Mouse (Mus musculus) kidney, embryonic 16.5 days (tissue): ENCODE data around the gene Frem1. TPM values are rescaled to one million over a fixed set of nuclear protein-coding genes. Genes with fewer than 3 reads are reported as not detected.

ENCODE experiments used
- ATAC-seq: fragments of 200-750 bp; cut with Nextera tagmentation; 2 replicates; pipeline ENCODE4 v1.8.0; 2017; ENCODE audit warnings: moderate TSS enrichment; ENCODE audit not compliant: low FRiP score, low TSS enrichment
- H3K27ac ChIP-seq: fragments of 300-500 bp; sonication (generic); 2 replicates; pipeline ENCODE4 v1.5.1; 2014; ENCODE audit warnings: low read length
- H3K27me3 ChIP-seq: fragments of 300-500 bp; sonication (generic); 2 replicates; pipeline ENCODE4 v1.6.1; 2014; ENCODE audit warnings: low read length, control low read depth, mixed read lengths; ENCODE audit not compliant: insufficient read depth
- H3K36me3 ChIP-seq: fragments of 300-500 bp; sonication (generic); 2 replicates; pipeline ENCODE4 v1.6.1; 2014; ENCODE audit warnings: low read length, control low read depth, mixed read lengths; ENCODE audit not compliant: insufficient read depth
- H3K4me1 ChIP-seq: fragments of 300-500 bp; sonication (generic); 2 replicates; pipeline ENCODE4 v1.6.1; 2014; ENCODE audit warnings: low read length, control low read depth, mixed read lengths; ENCODE audit not compliant: insufficient read depth
- H3K4me2 ChIP-seq: fragments of 300-500 bp; sonication (generic); replicated peaks from 2 replicates; pipeline ENCODE4 v1.6.1; 2014; ENCODE audit warnings: low read depth, low read length
- H3K4me3 ChIP-seq: fragments of 300-500 bp; sonication (generic); 2 replicates; pipeline ENCODE4 v1.5.1; 2014; ENCODE audit warnings: mild to moderate bottlenecking, low read length
- H3K9ac ChIP-seq: fragments of 300-500 bp; sonication (generic); replicated peaks from 2 replicates; pipeline ENCODE4 v1.6.1; 2014; ENCODE audit warnings: low read length
- H3K9me3 ChIP-seq: fragments of 300-500 bp; sonication (generic); 2 replicates; pipeline ENCODE4 v1.6.1; 2016; ENCODE audit warnings: low read length, control low read depth
- WGBS: fragments of 180-500 bp; shearing (Covaris S2); extraction: QIAGEN DNeasy Blood & Tissue Kit; methylation state at CpG from one replicate; pipeline ENCODE4 v1.1.7; 2014; 5-methylcytosine and 5-hydroxymethylcytosine counted together
- polyA plus RNA-seq: library from polyadenylated mRNA; unstranded; fragments of >200 nt; fragmentation: Nextera tagmentation; extraction: Ambion mirVana; gene quantifications from 2 replicates; pipeline ENCODE4 v1.2.1, GENCODE M21; 2015

Gene Frem1
- polyA plus RNA-seq, 1 experiment from 2014 or later, result 24.4 TPM

DNA sequence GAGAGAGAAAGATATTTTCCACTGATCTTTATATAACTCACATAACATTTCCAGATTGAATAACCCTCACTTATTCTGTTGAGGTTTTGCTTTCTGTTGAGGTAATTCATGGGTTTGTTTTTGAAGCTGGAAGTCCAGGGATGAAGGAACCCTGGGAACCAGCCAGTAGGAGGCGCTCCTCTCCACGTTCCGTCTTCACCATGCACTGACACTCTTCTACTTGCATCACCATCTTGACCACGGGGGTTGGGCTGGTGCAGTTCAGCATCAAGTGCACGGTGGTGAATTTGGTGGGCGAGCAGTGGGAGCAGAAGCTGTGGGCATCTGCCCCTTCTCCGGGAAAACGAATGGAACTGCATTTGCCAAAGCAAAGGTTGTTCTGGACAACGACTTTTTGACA lies 169.6 kb downstream of the Frem1 start:
- no peak overlapping the region for H3K4me2 ChIP-seq
- ATAC-seq, result no peak
- H3K27ac ChIP-seq, result no peak overlapping the region
- no peaks in the 10 kb centered on the region for H3K36me3 ChIP-seq
- H3K4me3 ChIP-seq, result no peak overlapping the region
- H3K9ac ChIP-seq, result no peak overlapping the region
- H3K9me3 ChIP-seq, result no peaks in the 10 kb centered on the region
- no peaks in the 10 kb centered on the region for H3K27me3 ChIP-seq
- no peaks in the 10 kb centered on the region for H3K4me1 ChIP-seq
- 86% methylated on average over 9 of the region's 9 CpGs for WGBS

DNA sequence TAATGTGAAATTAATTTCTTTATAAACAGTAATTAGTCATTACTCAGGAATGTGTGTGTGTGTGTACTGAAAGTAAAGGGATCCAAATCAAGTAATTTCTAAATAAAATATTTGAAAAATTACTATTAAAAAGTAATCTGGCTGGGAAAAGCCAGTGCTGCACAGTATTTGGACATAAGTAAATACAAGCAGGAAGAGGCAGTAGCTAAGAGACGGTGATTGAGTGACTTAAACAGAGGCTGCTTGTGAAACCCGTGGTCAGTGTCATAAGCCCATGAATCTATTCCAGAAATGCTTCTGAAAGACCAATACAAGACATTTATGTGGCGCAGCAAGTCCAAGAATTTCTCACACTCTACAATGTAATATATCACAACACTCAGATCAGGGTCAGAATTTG lies 170.8 kb downstream of the Frem1 start:
- Histone ChIP-seq H3K36me3 (no peaks in the 10 kb centered on the region), H3K4me2 (no peak overlapping the region)
- ATAC-seq, result no peak

DNA sequence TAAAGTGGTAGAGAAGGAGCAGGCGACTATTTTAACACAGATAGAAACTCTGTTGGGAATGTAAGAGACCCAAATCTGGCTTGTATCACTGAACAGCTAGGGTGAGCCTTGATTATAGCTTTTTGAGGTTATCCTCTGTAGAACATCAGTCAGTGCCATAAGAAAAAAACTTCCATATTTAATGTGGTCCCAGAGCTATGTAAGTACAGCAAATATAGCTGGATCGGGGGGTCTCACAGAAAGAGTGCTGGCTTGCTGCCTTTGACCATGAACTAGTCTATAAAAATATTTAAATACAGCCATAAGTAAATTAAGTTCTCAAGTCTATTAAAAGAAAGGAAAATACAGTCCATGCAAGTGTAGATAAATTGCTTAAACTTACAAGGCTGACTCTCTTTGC lies 171.9 kb downstream of the Frem1 start:
- Histone ChIP-seq H3K27me3 (no peaks in the 10 kb centered on the region), H3K4me3 (no peak overlapping the region), H3K27ac (no peak overlapping the region), H3K4me1 (no peaks in the 10 kb centered on the region), H3K4me2 (no peak overlapping the region), H3K36me3 (no peaks in the 10 kb centered on the region), H3K9me3 (no peaks in the 10 kb centered on the region), H3K9ac (no peak overlapping the region)
- WGBS, result 58% methylated on average over 2 of the region's 2 CpGs
- no peak for ATAC-seq

More for the DNA sequence above, 170.8 kb downstream of the Frem1 start:
- no peaks in the 10 kb centered on the region for H3K9me3 ChIP-seq
- WGBS, result 58% methylated on average over 3 of the region's 3 CpGs
- no peak overlapping the region for H3K27ac ChIP-seq
- no peaks in the 10 kb centered on the region for H3K27me3 ChIP-seq
- H3K4me3 ChIP-seq, result no peak overlapping the region
- no peak overlapping the region for H3K9ac ChIP-seq
- no peaks in the 10 kb centered on the region for H3K4me1 ChIP-seq

DNA sequence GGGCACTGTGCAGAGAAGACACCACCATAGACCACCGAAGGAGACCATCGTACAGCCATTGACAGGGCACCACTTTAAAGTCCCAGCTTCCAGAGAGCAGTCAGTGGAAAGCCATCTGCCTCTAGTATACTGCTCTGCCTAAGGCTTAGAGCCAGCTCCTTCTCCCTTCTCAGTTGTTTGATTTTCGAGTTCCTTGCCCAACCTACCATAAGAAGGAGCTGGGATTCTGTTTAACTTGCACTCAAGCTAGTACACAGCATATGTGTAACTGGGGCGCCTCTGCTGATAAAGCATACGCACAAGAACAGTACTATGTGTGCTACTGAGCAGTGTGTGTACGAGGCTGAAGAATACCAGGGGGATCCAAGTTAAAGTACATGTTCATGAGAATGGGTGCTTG lies 173.0 kb downstream of the Frem1 start:
- H3K4me1 ChIP-seq, result no peaks in the 10 kb centered on the region
- ATAC-seq, result no peak
- H3K4me3 ChIP-seq, result no peak overlapping the region
- H3K9ac ChIP-seq, result no peak overlapping the region
- no peaks in the 10 kb centered on the region for H3K9me3 ChIP-seq
- no peak overlapping the region for H3K27ac ChIP-seq
- 88% methylated on average over 6 of the region's 6 CpGs for WGBS
- no peaks in the 10 kb centered on the region for H3K27me3 ChIP-seq
- no peak overlapping the region for H3K4me2 ChIP-seq
- no peaks in the 10 kb centered on the region for H3K36me3 ChIP-seq

DNA sequence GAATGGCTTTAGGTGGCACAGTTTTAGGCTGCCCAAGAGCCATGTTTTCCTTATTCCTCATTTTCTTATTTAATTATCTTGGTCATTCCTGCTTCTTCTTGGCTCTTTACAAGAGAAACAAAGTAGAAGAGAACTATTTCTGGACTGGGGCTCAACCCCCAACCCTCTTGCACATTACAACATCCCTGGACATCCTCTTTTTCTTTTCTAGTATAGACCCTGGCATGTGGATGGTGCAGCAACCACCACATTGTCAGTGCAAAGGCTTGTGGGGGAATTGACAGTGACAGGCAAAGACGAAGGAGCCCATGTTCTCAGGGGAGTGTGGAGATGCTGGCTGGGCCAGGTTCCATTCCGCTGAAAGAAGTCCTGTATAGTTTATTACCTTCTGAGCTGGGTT lies 175.5 kb downstream of the Frem1 start:
- Histone ChIP-seq H3K9ac (no peak overlapping the region), H3K36me3 (no peaks in the 10 kb centered on the region), H3K27ac (no peak overlapping the region), H3K4me2 (no peak overlapping the region), H3K27me3 (no peaks in the 10 kb centered on the region), H3K4me3 (no peak overlapping the region), H3K9me3 (no peaks in the 10 kb centered on the region), H3K4me1 (no peaks in the 10 kb centered on the region)
- WGBS, result 89% methylated on average over 2 of the region's 2 CpGs
- ATAC-seq, result no peak

DNA sequence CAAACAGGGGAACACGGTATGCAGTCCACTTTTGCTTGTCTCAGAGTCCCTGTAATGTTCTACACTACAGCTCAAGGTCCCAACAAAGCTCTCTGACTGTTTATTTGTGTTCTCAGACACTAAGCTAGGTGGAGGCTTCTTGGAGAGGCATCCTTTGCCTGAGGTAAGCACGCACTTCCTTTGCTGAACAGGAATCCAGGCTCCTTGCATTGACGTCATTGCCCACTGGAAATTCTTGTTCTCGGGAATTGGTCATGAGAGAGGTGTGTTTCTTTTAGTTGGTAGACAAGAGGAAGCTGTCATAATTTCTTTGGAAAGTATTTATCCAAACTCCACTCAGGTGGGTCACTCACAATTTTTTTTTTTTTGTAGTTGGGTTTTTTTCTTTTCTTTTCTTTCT lies 176.6 kb downstream of the Frem1 start:
- Histone ChIP-seq H3K36me3 (no peaks in the 10 kb centered on the region), H3K9me3 (no peaks in the 10 kb centered on the region), H3K4me3 (no peak overlapping the region), H3K9ac (no peak overlapping the region), H3K27ac (no peak overlapping the region), H3K4me2 (no peak overlapping the region), H3K27me3 (no peaks in the 10 kb centered on the region), H3K4me1 (no peaks in the 10 kb centered on the region)
- ATAC-seq, result no peak
- 66% methylated on average over 4 of the region's 4 CpGs for WGBS

DNA sequence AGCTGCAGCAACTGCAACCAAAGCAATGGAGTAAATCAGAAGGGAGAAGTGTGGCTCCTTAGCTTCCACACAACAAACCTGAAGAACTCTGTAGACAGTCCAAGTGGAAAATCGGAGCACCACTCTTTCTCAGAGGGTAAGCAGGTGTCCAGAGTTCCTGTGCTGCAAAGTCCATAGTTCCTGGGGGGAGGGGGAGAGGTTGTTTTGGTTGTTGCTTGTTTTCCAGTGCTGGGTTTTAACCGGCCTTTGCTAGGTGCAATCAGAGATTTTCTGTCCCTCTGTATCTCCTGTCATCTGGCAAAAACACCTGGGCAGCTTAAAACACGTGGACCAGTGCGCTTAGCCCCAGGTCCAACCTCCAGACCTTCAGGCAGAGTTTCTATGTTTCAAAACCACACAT lies 177.3 kb downstream of the Frem1 start:
- 55% methylated on average over 4 of the region's 4 CpGs for WGBS
- H3K9ac ChIP-seq, result no peak overlapping the region

DNA sequence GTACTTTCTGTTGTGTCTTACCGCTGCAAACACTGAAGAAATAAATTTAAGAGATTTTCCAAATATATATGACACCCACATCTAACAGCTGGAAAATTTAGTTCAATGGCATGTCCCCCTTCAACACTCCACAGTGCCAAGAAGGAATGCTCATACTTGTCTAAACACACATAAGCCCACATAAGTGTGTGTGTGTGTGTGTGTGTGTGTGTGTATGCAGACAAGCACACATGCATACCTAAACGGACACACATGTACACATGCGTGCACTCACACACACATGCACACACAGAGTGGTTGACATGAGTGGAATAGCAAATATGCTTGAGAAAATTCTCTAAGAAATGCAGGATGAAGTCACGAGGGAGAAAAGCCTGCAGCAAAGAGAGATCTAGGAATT lies 179.6 kb downstream of the Frem1 start:
- Histone ChIP-seq H3K36me3 (no peaks in the 10 kb centered on the region), H3K4me3 (no peak overlapping the region), H3K4me1 (no peaks in the 10 kb centered on the region), H3K27ac (no peak overlapping the region), H3K9ac (no peak overlapping the region), H3K27me3 (no peaks in the 10 kb centered on the region), H3K9me3 (no peaks in the 10 kb centered on the region), H3K4me2 (no peak overlapping the region)
- WGBS, result 74% methylated on average over 4 of the region's 4 CpGs
- ATAC-seq, result no peak

More for the DNA sequence above, 177.3 kb downstream of the Frem1 start:
- Histone ChIP-seq H3K4me2 (no peak overlapping the region), H3K27ac (no peak overlapping the region), H3K36me3 (no peaks in the 10 kb centered on the region), H3K4me1 (no peaks in the 10 kb centered on the region), H3K4me3 (no peak overlapping the region), H3K27me3 (no peaks in the 10 kb centered on the region), H3K9me3 (no peaks in the 10 kb centered on the region)
- no peak for ATAC-seq

DNA sequence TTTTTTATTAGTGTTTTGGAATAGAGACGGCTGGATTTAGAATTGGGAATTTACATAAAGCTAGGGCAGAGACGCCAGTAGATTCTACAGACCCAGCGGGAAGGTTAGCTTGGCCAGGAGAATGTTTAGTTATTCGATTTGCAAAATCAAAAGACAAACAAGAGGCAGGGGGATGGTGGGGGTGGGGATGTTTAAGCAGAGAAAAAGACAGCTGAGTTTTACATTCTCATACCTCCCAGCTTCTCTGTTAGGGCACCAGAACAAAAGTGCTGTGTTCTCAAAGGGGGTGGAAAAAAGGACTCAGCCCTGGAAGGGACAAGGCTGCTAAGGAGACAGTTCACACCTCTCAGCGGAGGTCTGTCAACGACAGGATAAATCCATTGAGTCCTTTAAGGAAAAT lies 180.0 kb downstream of the Frem1 start:
- Histone ChIP-seq H3K27me3 (no peaks in the 10 kb centered on the region), H3K9me3 (no peaks in the 10 kb centered on the region), H3K4me1 (no peaks in the 10 kb centered on the region), H3K36me3 (no peaks in the 10 kb centered on the region), H3K4me2 (no peak overlapping the region), H3K4me3 (no peak overlapping the region), H3K9ac (no peak overlapping the region), H3K27ac (no peak overlapping the region)
- ATAC-seq, result no peak
- WGBS, result 57% methylated on average over 6 of the region's 6 CpGs

DNA sequence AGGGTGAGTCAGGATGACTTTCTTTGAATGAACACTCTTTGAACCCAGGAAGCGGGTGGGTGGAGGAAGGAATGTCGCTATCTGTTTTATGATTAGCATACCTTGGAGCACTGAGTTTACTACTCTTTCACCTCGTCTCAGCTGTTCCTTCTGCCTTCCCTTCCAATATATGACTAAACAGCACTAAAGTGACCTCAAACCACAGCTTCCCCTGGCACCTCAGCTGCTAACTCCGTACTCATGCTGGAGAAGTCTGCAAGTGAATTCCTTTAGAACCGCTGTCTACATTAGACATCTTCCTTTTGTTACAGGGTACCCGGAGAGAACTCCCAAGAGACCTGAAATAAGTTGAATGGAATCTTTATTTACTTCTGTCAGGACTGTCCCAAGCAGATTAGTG lies 181.2 kb downstream of the Frem1 start:
- H3K9me3 ChIP-seq, result no peaks in the 10 kb centered on the region
- H3K27me3 ChIP-seq, result no peaks in the 10 kb centered on the region
- H3K4me1 ChIP-seq, result no peaks in the 10 kb centered on the region
- H3K9ac ChIP-seq, result no peak overlapping the region
- no peak overlapping the region for H3K27ac ChIP-seq
- H3K36me3 ChIP-seq, result no peaks in the 10 kb centered on the region
- 68% methylated on average over 6 of the region's 6 CpGs for whole genome bisulfite sequencing
- no peak overlapping the region for H3K4me3 ChIP-seq
- H3K4me2 ChIP-seq, result no peak overlapping the region
- no peak for ATAC-seq
